Mouse (Mus musculus) thymus, adult 2 months (tissue): ENCODE results near the gene Aox4. TPM values are rescaled to one million over a fixed set of nuclear protein-coding genes. Genes with fewer than 3 reads are reported as not detected.

Experiments used
- DNase-seq: peaks from one replicate; pipeline ENCODE4 v3.0.0; 2021
- H3K27ac ChIP-seq: fragments of 200-500 bp; 2 replicates; pipeline ENCODE4 v1.5.1; 2012; ENCODE audit warnings: low read length, control low read depth; ENCODE audit not compliant: control insufficient read depth, insufficient read depth
- H3K27me3 ChIP-seq: fragments of 200-500 bp; 2 replicates; pipeline ENCODE4 v1.6.1; 2012; ENCODE audit warnings: mild to moderate bottlenecking, low read length, moderate library complexity, mixed read lengths; ENCODE audit not compliant: control insufficient read depth, insufficient read depth
- H3K36me3 ChIP-seq: fragments of 200-500 bp; 2 replicates; pipeline ENCODE4 v1.6.1; 2012; ENCODE audit warnings: mild to moderate bottlenecking, low read length, moderate library complexity; ENCODE audit not compliant: control insufficient read depth, insufficient read depth
- H3K4me1 ChIP-seq: fragments of 200-500 bp; replicated peaks from 2 replicates; pipeline ENCODE4 v1.6.1; 2012; ENCODE audit warnings: low read length; ENCODE audit not compliant: control insufficient read depth, insufficient read depth
- H3K4me3 ChIP-seq: fragments of 200-500 bp; 2 replicates; pipeline ENCODE4 v1.5.1; 2012; ENCODE audit warnings: mild to moderate bottlenecking, low read length, control low read depth, moderate library complexity; ENCODE audit not compliant: control insufficient read depth, insufficient read depth
- CTCF ChIP-seq: fragments of 200-500 bp; IDR thresholded peaks from 2 replicates; pipeline ENCODE4 v1.5.1; 2012; ENCODE audit warnings: mild to moderate bottlenecking, control low read depth, low read length, moderate library complexity, borderline replicate concordance; ENCODE audit not compliant: control insufficient read depth, poor library complexity, insufficient read depth; ENCODE audit errors: extremely low read depth
- POLR2A ChIP-seq: fragments of 200-500 bp; IDR thresholded peaks from 2 replicates; pipeline ENCODE4 v1.6.1; 2012; ENCODE audit warnings: mild to moderate bottlenecking, low read length, control low read depth, moderate library complexity; ENCODE audit not compliant: control insufficient read depth, poor library complexity, insufficient read depth; ENCODE audit errors: extremely low read depth
- WGBS: fragments of 180-500 bp; shearing (Covaris S2); methylation state at CpG from one replicate; pipeline ENCODE4 v1.1.7; 2018; 5-methylcytosine and 5-hydroxymethylcytosine counted together
- polyA plus RNA-seq: library from polyadenylated mRNA; depleted of rRNA; stranded (reverse); fragments of >200 nt; gene quantifications from 2 replicates; pipeline ENCODE4 v1.2.3, GENCODE M21; 2012

The Aox4 gene
- polyA plus RNA-seq, 1 experiment = 0.43 TPM

GRCm38 (mm10) chr1:58260311-58260710 lies 50.1 kb downstream of the Aox4 start:
- Histone ChIP-seq H3K4me3 (no peak overlapping the region), H3K27ac (no peak overlapping the region), H3K27me3 (no peaks in the 10 kb centered on the region), H3K36me3 (no peaks in the 10 kb centered on the region), H3K4me1 (no peaks in the 10 kb centered on the region)
- TF ChIP-seq POLR2A (no peak), CTCF (no peak)
- DNase-seq = no peak
- 76% methylated on average over 3 of the region's 3 CpGs for WGBS

- H3K4me3 ChIP-seq = no peak overlapping the region
- no peaks in the 10 kb centered on the region for H3K36me3 ChIP-seq
- no peak for DNase-seq
- no peaks in the 10 kb centered on the region for H3K27me3 ChIP-seq
- TF ChIP-seq POLR2A = no peak
- TF ChIP-seq CTCF = no peak
- no peak overlapping the region for H3K27ac ChIP-seq
- no peaks in the 10 kb centered on the region for H3K4me1 ChIP-seq
- 26% methylated on average over 2 of the region's 2 CpGs for WGBS
Observed at GRCm38 (mm10) chr1:58268231-58268630, 58.0 kb downstream of the Aox4 start.

GRCm38 (mm10) chr1:58270807-58271569 lies 60.8 kb downstream of the Aox4 start:
- H3K4me1 ChIP-seq = no peaks in the 10 kb centered on the region
- 77% methylated on average over 6 of the region's 6 CpGs for WGBS
- TF ChIP-seq CTCF = no peak
- no peak for TF ChIP-seq POLR2A

GRCm38 (mm10) chr1:58275879-58276278 lies 65.7 kb downstream of the Aox4 start:
- WGBS = 53% methylated on average over 9 of the region's 9 CpGs
- Histone ChIP-seq H3K4me1 (no peaks in the 10 kb centered on the region), H3K27ac (no peak overlapping the region), H3K36me3 (no peaks in the 10 kb centered on the region), H3K4me3 (no peak overlapping the region), H3K27me3 (no peaks in the 10 kb centered on the region)
- DNase-seq = no peak
- TF ChIP-seq POLR2A (no peak), CTCF (no peak)

More at GRCm38 (mm10) chr1:58270807-58271569, 60.8 kb downstream of the Aox4 start:
- no peaks in the 10 kb centered on the region for H3K27me3 ChIP-seq
- no peak overlapping the region for H3K4me3 ChIP-seq
- peak; percentile 49 for DNase-seq
- H3K36me3 ChIP-seq = no peaks in the 10 kb centered on the region
- H3K27ac ChIP-seq = no peak overlapping the region

GRCm38 (mm10) chr1:58278026-58278425 lies 67.8 kb downstream of the Aox4 start, which contains the start of gene Aox2:
Aox2 (plus strand) TSS chr1:58278326.
- DNase-seq = no peak
- TF ChIP-seq CTCF = no peak
- Histone ChIP-seq H3K27me3 (no peaks in the 10 kb centered on the region), H3K27ac (no peak within 1 kb of the TSS), H3K36me3 (no peaks in the 10 kb centered on the region), H3K4me3 (no peak within 1 kb of the TSS), H3K4me1 (no peaks in the 10 kb centered on the region)
- 83% methylated on average over 5 of the region's 5 CpGs for WGBS

- Histone ChIP-seq H3K27ac (no peak overlapping the region), H3K4me3 (no peak overlapping the region), H3K27me3 (no peaks in the 10 kb centered on the region), H3K4me1 (no peaks in the 10 kb centered on the region), H3K36me3 (no peaks in the 10 kb centered on the region)
- no peak for DNase-seq
- TF ChIP-seq POLR2A = no peak
- TF ChIP-seq CTCF = no peak
- 92% methylated on average over 7 of the region's 7 CpGs for WGBS
Observed at GRCm38 (mm10) chr1:58278513-58278912, 68.3 kb downstream of the Aox4 start.
